In genomic region chr3:27214016-27214816, GRCm38 (mm10) we compare ENCODE assay signal across 18 mouse cellular contexts. TPM values are rescaled to one million over a fixed set of nuclear protein-coding genes. Genes with fewer than 3 reads are reported as not detected.
DNase-seq lines count a peak whose midpoint lies in the region; ATAC-seq and TF ChIP-seq lines count a peak whose summit lies in the region.
"Had no signal": no experiment of that assay in that cellular context is flagged by ENCODE, and none has a peak within 500 bp of the region (broad histone marks: within the 10 kb centered on the region; RNA-seq: fewer than 3 reads in every experiment).

No protein-coding gene starts in this region.

- H3K4me1 ChIP-seq in kidney, postnatal 0 days (replicated peaks; ENCODE audit: insufficient read depth, low read length): no peaks in the 10 kb centered on the region
- no peaks in the 10 kb centered on the region for H3K4me1 ChIP-seq in stomach, postnatal 0 days (replicated peaks; ENCODE audit: control insufficient read depth, insufficient read depth)
- H3K4me1 ChIP-seq in neural tube, embryonic 15.5 days: no peaks in the 10 kb centered on the region
- H3K4me1 ChIP-seq: forebrain, embryonic 13.5 days; hindbrain, embryonic 15.5 days had no signal

- no peak for ATAC-seq in kidney, postnatal 0 days (replicated peaks; ENCODE audit: low FRiP score, low read depth)
- peak; percentile 90 for ATAC-seq in stomach, postnatal 0 days (ENCODE audit: low FRiP score, low TSS enrichment)
- no peak for ATAC-seq in neural tube, embryonic 15.5 days (ENCODE audit: low FRiP score)
- ATAC-seq: forebrain, embryonic 13.5 days; forebrain, postnatal 0 days had no signal

- no peaks in the 10 kb centered on the region for H3K36me3 ChIP-seq in kidney, postnatal 0 days (ENCODE audit: insufficient read depth, low read length)
- H3K36me3 ChIP-seq in C2C12 (ENCODE audit: control insufficient read depth, insufficient read depth): no peaks in the 10 kb centered on the region
- no peaks in the 10 kb centered on the region for H3K36me3 ChIP-seq in stomach, postnatal 0 days (ENCODE audit: control insufficient read depth, insufficient read depth, low read length)
- H3K36me3 ChIP-seq in neural tube, embryonic 15.5 days: no peaks in the 10 kb centered on the region
- H3K36me3 ChIP-seq: embryonic facial prominence, embryonic 10.5 days; hindbrain, embryonic 15.5 days had no signal

- TF ChIP-seq EP300 in stomach, postnatal 0 days (optimal IDR thresholded peaks at IDR 0.05): no peak

- H3K79me2 ChIP-seq in C2C12 (ENCODE audit: control insufficient read depth, insufficient read depth): no peaks in the 10 kb centered on the region

- no peak overlapping the region for H3K4me2 ChIP-seq in kidney, postnatal 0 days (ENCODE audit: low read length)
- no peak overlapping the region for H3K4me2 ChIP-seq in stomach, postnatal 0 days (replicated peaks; ENCODE audit: low read depth)
- no peak overlapping the region for H3K4me2 ChIP-seq in neural tube, embryonic 15.5 days
- H3K4me2 ChIP-seq: forebrain, embryonic 13.5 days; heart, embryonic 13.5 days; hindbrain, embryonic 15.5 days had no signal

- no peak overlapping the region for H3K4me3 ChIP-seq in kidney, postnatal 0 days (replicated peaks; ENCODE audit: low read depth, low read length)
- H3K4me3 ChIP-seq in C2C12 (ENCODE audit: insufficient read depth, poor library complexity, severe bottlenecking): no peak overlapping the region
- no peak overlapping the region for H3K4me3 ChIP-seq in stomach, postnatal 0 days (ENCODE audit: low read depth, low read length)
- H3K4me3 ChIP-seq in neural tube, embryonic 15.5 days (replicated peaks): no peak overlapping the region
- H3K4me3 ChIP-seq: embryonic facial prominence, embryonic 10.5 days; forebrain, embryonic 13.5 days; heart, embryonic 13.5 days; hindbrain, embryonic 15.5 days had no signal

- no peaks in the 10 kb centered on the region for H3K9me3 ChIP-seq in kidney, postnatal 0 days (replicated peaks; ENCODE audit: low read length)
- no peaks in the 10 kb centered on the region for H3K9me3 ChIP-seq in stomach, postnatal 0 days (ENCODE audit: control insufficient read depth, low read length)
- no peaks in the 10 kb centered on the region; the same call in 1 of the 2 replicates for H3K9me3 ChIP-seq in neural tube, embryonic 15.5 days (replicated peaks)
- H3K9me3 ChIP-seq: forebrain, embryonic 13.5 days; hindbrain, embryonic 15.5 days had no signal

- H3K79me3 ChIP-seq in C2C12 (ENCODE audit: low read depth): no peaks in the 10 kb centered on the region

- no peak overlapping the region for H3ac ChIP-seq in C2C12 (ENCODE audit: control insufficient read depth, insufficient read length, low read depth)

- H3K27me3 ChIP-seq in kidney, postnatal 0 days (ENCODE audit: insufficient read depth, low read length): no peaks in the 10 kb centered on the region
- H3K27me3 ChIP-seq in C2C12 (ENCODE audit: control insufficient read depth, insufficient read depth, insufficient read length): no peaks in the 10 kb centered on the region
- H3K27me3 ChIP-seq in stomach, postnatal 0 days (ENCODE audit: control insufficient read depth, insufficient read depth, low read length): no peaks in the 10 kb centered on the region
- no peaks in the 10 kb centered on the region for H3K27me3 ChIP-seq in neural tube, embryonic 15.5 days (replicated peaks)
- H3K27me3 ChIP-seq: forebrain, embryonic 13.5 days; heart, embryonic 13.5 days; hindbrain, embryonic 15.5 days had no signal

- peak; percentile 21 for DNase-seq in kidney, postnatal 0 days (ENCODE audit: low spot score)
- DNase-seq in kidney, adult 18-20 months: no peak
- DNase-seq in large intestine, adult 2 months (ENCODE audit: low read depth, low spot score): peak; percentile 65
- DNase-seq in stomach, postnatal 0 days (ENCODE audit: low spot score): peak; percentile 54
- no peak for DNase-seq in adrenal gland, postnatal 14 days
- DNase-seq: adrenal gland, postnatal 10 days; B cell, adult 2 months; cerebellum, adult 18-20 months; cerebellum, postnatal 10 days; forebrain, postnatal 0 days; gastrocnemius, postnatal 14 days; heart, postnatal 36 days had no signal

- H3K9ac ChIP-seq in kidney, postnatal 0 days (ENCODE audit: low read depth, low read length): no peak overlapping the region
- no peak overlapping the region for H3K9ac ChIP-seq in stomach, postnatal 0 days (ENCODE audit: low read length)
- H3K9ac ChIP-seq in neural tube, embryonic 15.5 days (replicated peaks): no peak overlapping the region
- H3K9ac ChIP-seq: forebrain, embryonic 13.5 days; forebrain, postnatal 0 days; heart, embryonic 13.5 days; hindbrain, embryonic 15.5 days had no signal

- WGBS in kidney, postnatal 0 days: 54% methylated on average over 8 of the region's 8 CpGs
- WGBS in large intestine, adult 2 months: 53% methylated on average over 8 of the region's 8 CpGs
- WGBS in stomach, postnatal 0 days: 66% methylated on average over 8 of the region's 8 CpGs
- WGBS in neural tube, embryonic 15.5 days: 90% methylated on average over 8 of the region's 8 CpGs

- H3K27ac ChIP-seq in kidney, postnatal 0 days: no peak overlapping the region
- no peak overlapping the region for H3K27ac ChIP-seq in stomach, postnatal 0 days (replicated peaks)
- H3K27ac ChIP-seq in neural tube, embryonic 15.5 days (replicated peaks): no peak overlapping the region
- H3K27ac ChIP-seq: embryonic facial prominence, embryonic 10.5 days; forebrain, embryonic 13.5 days; heart, embryonic 13.5 days; hindbrain, embryonic 15.5 days had no signal

- TF ChIP-seq CTCF in kidney, postnatal 0 days (IDR thresholded peaks at IDR 0.05; ENCODE audit: low read depth): no peak
- TF ChIP-seq CTCF in C2C12 (IDR thresholded peaks at IDR 0.05; ENCODE audit: control insufficient read depth, insufficient read depth, insufficient read length): no peak
- TF ChIP-seq CTCF in stomach, postnatal 0 days (IDR thresholded peaks at IDR 0.05; ENCODE audit: low read depth): no peak

TF ChIP-seq in C2C12, 6 proteins besides CTCF, POLR2A, EP300 and RAD21:
- TF ChIP-seq MAX (IDR thresholded peaks at IDR 0.05) (no peak), MYOD1 (IDR thresholded peaks at IDR 0.05; ENCODE audit: control insufficient read depth, insufficient read length, low read depth) (peak; percentile 87), FOSL1 (IDR thresholded peaks at IDR 0.05; ENCODE audit: insufficient read depth, low read length, poor library complexity, severe bottlenecking) (peak; percentile 70), USF1 (IDR thresholded peaks at IDR 0.05; ENCODE audit: low read depth) (peak; percentile 97), MYOG (IDR thresholded peaks at IDR 0.05; ENCODE audit: control insufficient read depth, extremely low read depth, insufficient read length) (no peak), CEBPB (IDR thresholded peaks at IDR 0.05; ENCODE audit: low read depth) (no peak)

RNA-seq across cellular contexts. Expression of gene Nceh1, which starts 31.5 kb away (rescaled TPM):
- polyA plus RNA-seq in kidney, postnatal 0 days (2015; fragmentation: Nextera tagmentation; extraction: Ambion mirVana): 47.7 and 51.2 TPM in 2 replicates
- polyA plus RNA-seq in C2C12 (2012; fragmentation: generic; extraction: Trizol): 8.3 TPM
- polyA plus RNA-seq in large intestine, adult 2 months (2012; rRNA removed): 4.7 and 12.9 TPM in 2 replicates
- 23.3 and 28.4 TPM in 2 replicates for polyA plus RNA-seq in stomach, postnatal 0 days (2015; fragmentation: Nextera tagmentation; extraction: Ambion mirVana)
- polyA plus RNA-seq in neural tube, embryonic 15.5 days (2015; fragmentation: Nextera tagmentation; extraction: Ambion mirVana): 16.3 and 19.3 TPM in 2 replicates
- total RNA-seq in adrenal gland, postnatal 14 days (2021): 87.5 and 88.1 TPM in 2 replicates

Comparison
In these comparisons a context has a peak if more than half of its experiments do, and no peak if none do; other contexts are left out.
1. DNase-seq: peak in kidney, postnatal 0 days (single experiment), large intestine, adult 2 months (single experiment) and stomach, postnatal 0 days (single experiment); none in kidney, adult 18-20 months (single experiment) and adrenal gland, postnatal 14 days (single experiment).